Mouse (Mus musculus): Measurements from ENCODE around the gene Ptpn20.

DNA sequence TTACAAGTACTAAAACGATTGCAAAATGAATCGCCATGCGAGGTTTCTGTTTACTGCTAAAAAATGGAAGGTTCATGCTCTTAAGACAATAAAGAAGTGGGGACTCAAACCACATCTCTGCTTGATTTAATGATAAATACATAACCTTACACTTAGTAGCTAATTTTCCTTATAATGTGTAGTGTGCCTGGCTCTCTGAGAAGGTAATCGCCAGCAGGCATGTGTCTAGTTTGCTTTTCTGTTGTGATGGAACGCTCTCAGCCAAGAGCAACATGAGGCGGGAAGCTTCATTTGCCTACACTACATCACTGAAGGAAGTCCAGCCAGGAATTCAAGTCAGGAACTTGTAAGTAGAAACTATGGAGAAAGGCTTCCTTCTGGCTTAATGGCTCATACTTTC is 77.3 kb downstream of the Ptpn20 start:
- no peak for TF ChIP-seq GATA1 (IDR thresholded peaks at IDR 0.05; ENCODE audit: borderline replicate concordance, low read length)
- TF ChIP-seq FLI1 (IDR thresholded peaks at IDR 0.05; ENCODE audit: low read length), result no peak

Data from megakaryocyte, embryonic 14.5 days (primary cell).